26 mouse cellular contexts compared by ENCODE assay signal in genomic region chr1:24092414-24092813, GRCm38 (mm10).
"Had no signal": no experiment of that assay in that cellular context is flagged by ENCODE, and none has a peak within 500 bp of the region (broad histone marks: within the 10 kb centered on the region; RNA-seq: fewer than 3 reads in every experiment).

No protein-coding gene starts in this region.

- DNase-seq: gastrocnemius, adult 2 months; gastrocnemius, postnatal 10 days; gastrocnemius, postnatal 25 days; heart, adult 18-20 months; heart, postnatal 10 days; heart, postnatal 4 days; kidney, adult 11 months; kidney, adult 2 months; kidney, adult 9 months; kidney, postnatal 14 days; kidney, postnatal 36 days; layer of hippocampus, adult 9-11 months; layer of hippocampus, postnatal 36 days; left cerebral cortex, postnatal 4 days had no signal

- H3K27ac ChIP-seq: gastrocnemius, adult 2 months; heart, embryonic 10.5 days; hindbrain, embryonic 12.5 days; hindbrain, embryonic 14.5 days; kidney, embryonic 15.5 days; kidney, postnatal 0 days; limb, embryonic 13.5 days; limb, embryonic 15.5 days; liver, embryonic 12.5 days; liver, embryonic 14.5 days had no signal

- H3K4me3 ChIP-seq: gastrocnemius, adult 2 months; heart, embryonic 10.5 days; heart, embryonic 12.5 days; hindbrain, embryonic 12.5 days; kidney, embryonic 15.5 days; limb, embryonic 13.5 days; limb, embryonic 15.5 days; liver, embryonic 12.5 days had no signal

- H3K27me3 ChIP-seq: heart, embryonic 12.5 days; hindbrain, embryonic 12.5 days; kidney, embryonic 15.5 days; limb, embryonic 13.5 days; limb, embryonic 15.5 days had no signal

- ATAC-seq: hindbrain, embryonic 16.5 days; intestine, embryonic 16.5 days; liver, embryonic 12.5 days had no signal

- H3K36me3 ChIP-seq: heart, embryonic 10.5 days; heart, embryonic 12.5 days; hindbrain, embryonic 12.5 days; kidney, embryonic 15.5 days; limb, embryonic 13.5 days; limb, embryonic 15.5 days; liver, embryonic 12.5 days had no signal

- H3K4me1 ChIP-seq: hindbrain, embryonic 12.5 days; limb, embryonic 13.5 days; limb, embryonic 15.5 days; liver, embryonic 12.5 days had no signal

- H3K9me3 ChIP-seq: heart, embryonic 10.5 days; heart, embryonic 12.5 days; hindbrain, embryonic 12.5 days; kidney, embryonic 15.5 days; limb, embryonic 13.5 days; limb, embryonic 15.5 days; liver, embryonic 12.5 days had no signal
